Comparison of ENCODE assay signal across 17 mouse cellular contexts in genomic region chr9:60545361-60546096, GRCm38 (mm10). TPM values are rescaled to one million over a fixed set of nuclear protein-coding genes. Genes with fewer than 3 reads are reported as not detected.
DNase-seq lines count a peak whose midpoint lies in the region; ATAC-seq and TF ChIP-seq lines count a peak whose summit lies in the region.
"Had no signal": no experiment of that assay in that cellular context is flagged by ENCODE, and none has a peak within 500 bp of the region (broad histone marks: within the 10 kb centered on the region; RNA-seq: fewer than 3 reads in every experiment).

No protein-coding gene starts in this region.

- H3K9ac ChIP-seq in liver, embryonic 12.5 days: no peak overlapping the region
- H3K9ac ChIP-seq: limb, embryonic 15.5 days; neural tube, embryonic 15.5 days had no signal

- H3K9me3 ChIP-seq in liver, embryonic 12.5 days (replicated peaks): no peaks in the 10 kb centered on the region
- H3K9me3 ChIP-seq: limb, embryonic 15.5 days; neural tube, embryonic 15.5 days had no signal

- TF ChIP-seq POLR2A in bone marrow, adult 2 months (IDR thresholded peaks at IDR 0.05; ENCODE audit: borderline replicate concordance, control insufficient read depth, low read depth, low read length): no peak

- peak; percentile 32 for DNase-seq in 416B (ENCODE audit: low read depth)
- DNase-seq in lung, postnatal 25 days (ENCODE audit: low spot score): peak; percentile 60
- no peak for DNase-seq in frontal cortex, postnatal 10 days (ENCODE audit: low spot score in 2 of 2)
- no peak for DNase-seq in right cerebral cortex, adult 2 months (ENCODE audit: low spot score in 2 of 2)
- DNase-seq in gastrocnemius, adult 2 months: no peak
- DNase-seq: adrenal gland, postnatal 25 days; cerebellum, adult 8-10 months; kidney, postnatal 14 days; layer of hippocampus, postnatal 36 days had no signal

- H3K4me2 ChIP-seq in liver, embryonic 12.5 days: peak overlapping the region; percentile 50
- H3K4me2 ChIP-seq: limb, embryonic 15.5 days; neural tube, embryonic 15.5 days had no signal

- intact Hi-C loops in gastrocnemius, adult 2 months (cut with DNase I): no loop called here

- ATAC-seq in liver, embryonic 12.5 days: peak; percentile 81
- no peak for ATAC-seq in monocyte, adult 5-6 weeks (replicated peaks; ENCODE audit: insufficient number of reproducible peaks, low FRiP score, low TSS enrichment, poor library complexity, severe bottlenecking)
- ATAC-seq: forebrain, embryonic 14.5 days; hindbrain, embryonic 16.5 days had no signal

- peak overlapping the region; percentile 33; the same call in 1 of the 2 replicates for H3K27ac ChIP-seq in bone marrow, adult 2 months (ENCODE audit: control insufficient read depth, insufficient read depth, low read depth, low read length, poor library complexity)
- H3K27ac ChIP-seq in liver, embryonic 12.5 days: 0 out of 2 replicates have a peak overlapping the region, but pooled peaks have one; percentile 32
- H3K27ac ChIP-seq in gastrocnemius, adult 2 months: no peak overlapping the region
- H3K27ac ChIP-seq: limb, embryonic 15.5 days; neural tube, embryonic 15.5 days had no signal

- H3K36me3 ChIP-seq in liver, embryonic 12.5 days: no peaks in the 10 kb centered on the region
- H3K36me3 ChIP-seq: limb, embryonic 15.5 days; neural tube, embryonic 15.5 days had no signal

- H3K27me3 ChIP-seq in liver, embryonic 12.5 days (replicated peaks): no peaks in the 10 kb centered on the region
- H3K27me3 ChIP-seq: CH12.LX; limb, embryonic 15.5 days; neural tube, embryonic 15.5 days had no signal

- no peaks in the 10 kb centered on the region; the same call in 1 of the 2 replicates for H3K4me1 ChIP-seq in bone marrow, adult 2 months (ENCODE audit: control insufficient read depth, insufficient read depth, low read length)
- peaks cover 18% of the 10 kb centered on the region for H3K4me1 ChIP-seq in liver, embryonic 12.5 days
- H3K4me1 ChIP-seq: neural tube, embryonic 15.5 days had no signal

- TF ChIP-seq CTCF in bone marrow, adult 2 months (IDR thresholded peaks at IDR 0.05; ENCODE audit: control insufficient read depth, insufficient read depth, low read length): no peak
- no peak for TF ChIP-seq CTCF in gastrocnemius, adult 2 months (IDR thresholded peaks at IDR 0.05)

- H3K4me3 ChIP-seq in bone marrow, adult 2 months (replicated peaks; ENCODE audit: control insufficient read depth, low read depth, low read length): no peak overlapping the region
- H3K4me3 ChIP-seq in liver, embryonic 12.5 days: no peak overlapping the region
- H3K4me3 ChIP-seq in gastrocnemius, adult 2 months: no peak overlapping the region
- H3K4me3 ChIP-seq: limb, embryonic 15.5 days; neural tube, embryonic 15.5 days had no signal

- 33% methylated on average over 13 of the region's 13 CpGs for WGBS in bone marrow, adult 2 months
- WGBS in liver, embryonic 12.5 days (ENCODE audit: insufficient replicate concordance): 31% methylated on average over 13 of the region's 13 CpGs

RNA-seq across cellular contexts. Expression of gene Thsd4, which starts 23.7 kb away (rescaled TPM):
- polyA plus RNA-seq in bone marrow, adult 2 months (2011; ENCODE audit: insufficient read depth, insufficient read length, low replicate concordance, missing spikeins): 0.97 and 1.1 TPM in 2 replicates
- polyA plus RNA-seq in liver, embryonic 12.5 days (2016; fragmentation: Nextera tagmentation; extraction: Ambion mirVana): 3.3 and 3.7 TPM in 2 replicates
- total RNA-seq in monocyte, adult 5-6 weeks (2017): 0.21 TPM in 1 of 3 replicates, not detected in the others
- total RNA-seq in gastrocnemius, adult 2 months (2021): 1 to 10 TPM in 1 of 2 experiments, under 1 TPM in 1; 0.48 to 1.2 TPM
- total RNA-seq: CH12.LX had no signal

Comparison
In these comparisons a context has a peak if more than half of its experiments do, and no peak if none do; other contexts are left out.
1. DNase-seq: peak in 416B (single experiment) and lung, postnatal 25 days (single experiment); none in frontal cortex, postnatal 10 days (0 of 2), right cerebral cortex, adult 2 months (0 of 2) and gastrocnemius, adult 2 months (single experiment).